Mouse (Mus musculus): ENCODE results near the gene Cdc26. TPM values are rescaled to one million over a fixed set of nuclear protein-coding genes. Genes with fewer than 3 reads are reported as not detected.

Gene Cdc26
- polyA plus RNA-seq, 1 experiment from 2014 or later, result 148 TPM

DNA sequence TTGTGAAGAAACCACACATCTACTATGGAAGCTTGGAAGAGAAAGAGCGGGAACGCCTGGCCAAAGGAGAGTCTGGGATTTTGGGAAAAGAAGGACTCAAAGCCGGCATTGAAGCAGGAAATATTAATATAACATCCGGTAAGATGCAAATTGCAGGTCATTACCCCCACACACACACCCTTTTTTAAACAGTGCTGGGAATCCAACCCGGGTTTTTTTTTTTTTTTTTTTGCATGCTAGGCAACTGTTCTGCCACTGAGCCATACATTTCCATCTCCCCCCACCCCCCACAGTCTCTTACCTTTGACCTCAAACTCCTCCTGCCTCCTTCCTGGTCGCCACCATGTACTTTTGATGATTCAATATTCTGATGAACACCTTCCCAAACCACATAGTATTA, 1.2 kb upstream of the Cdc26 start:
- Histone ChIP-seq H3K9ac (ENCODE audit: low read length) (peak overlapping the region; percentile 98), H3K4me2 (ENCODE audit: low read depth, low read length) (peak overlapping the region; percentile 60), H3K4me1 (replicated peaks; ENCODE audit: control insufficient read depth, insufficient read depth, low read length) (peaks cover 12% of the 10 kb centered on the region), H3K27me3 (ENCODE audit: control insufficient read depth, insufficient read depth, low read depth, low read length) (no peaks in the 10 kb centered on the region), H3K4me3 (ENCODE audit: low read length) (peak overlapping the region; percentile 97), H3K27ac (ENCODE audit: low read length) (peak overlapping the region; percentile 90), H3K9me3 (ENCODE audit: control insufficient read depth, low read length) (no peaks in the 10 kb centered on the region), H3K36me3 (ENCODE audit: control insufficient read depth, insufficient read depth, low read length) (peaks cover 28% of the 10 kb centered on the region)
- no peak for ATAC-seq (ENCODE audit: low read depth)
- 12% methylated on average over 6 of the region's 6 CpGs for WGBS

DNA sequence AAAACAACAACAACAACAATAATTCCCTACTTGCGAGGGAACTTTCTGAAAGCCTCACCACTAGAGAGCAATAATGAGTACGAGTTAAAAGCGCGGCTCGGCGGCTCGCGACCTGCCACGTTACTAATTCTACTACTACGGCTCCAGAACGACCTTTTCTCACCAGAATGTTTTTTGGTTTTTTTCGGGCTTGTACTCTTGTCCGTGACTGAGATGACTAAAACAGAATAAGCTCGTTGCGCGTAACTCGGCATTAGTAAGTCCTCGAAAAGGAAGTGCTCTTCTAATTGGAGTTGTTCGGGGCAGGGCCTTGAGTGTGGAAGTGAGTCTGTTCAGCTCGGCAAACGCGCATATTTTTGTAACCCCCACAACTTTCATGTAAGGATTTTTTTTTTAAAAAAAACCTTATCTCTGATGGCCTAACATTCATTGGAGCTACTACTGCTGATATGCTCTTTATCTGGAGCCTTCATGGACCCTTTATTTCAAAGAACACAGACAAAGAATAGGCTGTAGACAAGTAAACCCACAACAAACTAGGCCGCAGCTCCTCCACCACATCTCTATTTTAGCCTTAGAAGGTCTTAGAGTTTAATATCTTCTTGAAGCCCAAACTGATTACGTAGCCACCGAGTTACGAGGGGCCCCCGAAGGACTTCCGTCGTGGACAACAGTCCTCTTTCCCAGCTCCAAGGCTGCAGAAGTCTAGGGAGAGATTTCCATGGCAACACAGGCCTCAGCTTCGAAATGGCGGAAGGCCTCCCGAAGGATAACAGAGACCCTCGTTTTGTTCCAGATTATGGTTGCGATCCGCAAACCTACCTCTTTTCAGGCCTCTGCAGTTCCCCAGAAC, 486 bp downstream of the Cdc26 start:
- no peaks in the 10 kb centered on the region for H3K27me3 ChIP-seq (ENCODE audit: control insufficient read depth, insufficient read depth, low read depth, low read length)
- under 1% methylated on average over 35 of the region's 35 CpGs for WGBS

DNA sequence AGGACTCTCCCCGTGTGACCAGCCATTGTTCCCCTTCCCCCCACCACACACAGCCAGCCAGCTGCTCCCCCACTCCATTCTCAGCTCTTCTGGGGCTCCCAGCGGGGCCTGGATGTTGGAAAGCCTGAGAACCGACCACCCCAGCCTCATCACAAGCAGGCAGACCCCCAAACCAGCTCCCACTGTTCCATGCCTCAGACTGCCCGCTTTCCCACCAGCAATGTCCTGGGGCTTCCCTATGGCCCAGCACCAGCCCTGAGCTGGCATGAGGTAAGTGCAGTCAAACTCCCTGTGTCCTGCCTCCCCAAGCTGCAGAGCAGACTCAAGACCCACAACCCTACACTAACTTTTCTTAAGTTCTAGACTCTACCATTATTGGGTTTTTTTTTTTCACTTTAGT, 2.3 kb downstream of the Cdc26 start:
- Histone ChIP-seq H3K27ac (ENCODE audit: low read length) (no peak overlapping the region), H3K9me3 (ENCODE audit: control insufficient read depth, low read length) (no peaks in the 10 kb centered on the region), H3K9ac (ENCODE audit: low read length) (no peak overlapping the region), H3K36me3 (ENCODE audit: control insufficient read depth, insufficient read depth, low read length) (peaks cover 17% of the 10 kb centered on the region), H3K4me2 (ENCODE audit: low read depth, low read length) (no peak overlapping the region), H3K27me3 (ENCODE audit: control insufficient read depth, insufficient read depth, low read depth, low read length) (no peaks in the 10 kb centered on the region), H3K4me3 (ENCODE audit: low read length) (no peak overlapping the region), H3K4me1 (replicated peaks; ENCODE audit: control insufficient read depth, insufficient read depth, low read length) (peaks cover 12% of the 10 kb centered on the region)
- ATAC-seq (ENCODE audit: low read depth), result no peak
- 85% methylated on average over 4 of the region's 4 CpGs for WGBS

More for the DNA sequence above, 486 bp downstream of the Cdc26 start:
- Histone ChIP-seq H3K4me1 (replicated peaks; ENCODE audit: control insufficient read depth, insufficient read depth, low read length) (peaks cover 12% of the 10 kb centered on the region), H3K9ac (ENCODE audit: low read length) (peak overlapping the region; percentile 83), H3K36me3 (ENCODE audit: control insufficient read depth, insufficient read depth, low read length) (peaks cover 19% of the 10 kb centered on the region), H3K27ac (ENCODE audit: low read length) (peak overlapping the region; percentile 85), H3K9me3 (ENCODE audit: control insufficient read depth, low read length) (no peaks in the 10 kb centered on the region), H3K4me2 (ENCODE audit: low read depth, low read length) (peak overlapping the region; percentile 60), H3K4me3 (ENCODE audit: low read length) (peak overlapping the region; percentile 97)
- peak; percentile 50 for ATAC-seq (ENCODE audit: low read depth)

DNA sequence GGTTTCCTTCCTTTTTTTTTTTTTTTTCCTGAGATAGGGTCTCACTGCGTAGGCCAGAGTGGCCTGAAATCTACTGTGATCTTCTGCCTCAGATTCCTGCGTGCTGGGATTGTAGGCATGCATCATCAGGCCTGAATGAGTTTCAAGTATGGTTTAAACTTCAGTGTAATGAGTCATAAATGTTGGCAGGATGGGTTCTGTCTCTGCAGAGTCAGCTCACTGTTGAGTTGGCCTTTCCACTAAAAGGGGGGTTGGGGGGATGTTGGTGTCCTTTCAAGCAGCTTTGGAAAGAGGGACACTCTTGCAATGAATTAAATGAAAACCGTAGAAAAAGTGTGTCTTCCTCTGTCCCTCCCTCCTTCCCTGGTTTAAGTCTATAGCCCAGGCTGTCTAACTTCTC, 9.5 kb downstream of the Cdc26 start:
- no peaks in the 10 kb centered on the region for H3K9me3 ChIP-seq (ENCODE audit: control insufficient read depth, low read length)
- no peak overlapping the region for H3K4me2 ChIP-seq (ENCODE audit: low read depth, low read length)
- H3K4me1 ChIP-seq (replicated peaks; ENCODE audit: control insufficient read depth, insufficient read depth, low read length), result no peaks in the 10 kb centered on the region
- 86% methylated on average over 3 of the region's 3 CpGs for WGBS
- H3K27me3 ChIP-seq (ENCODE audit: control insufficient read depth, insufficient read depth, low read depth, low read length), result no peaks in the 10 kb centered on the region
- no peak overlapping the region for H3K9ac ChIP-seq (ENCODE audit: low read length)
- no peak overlapping the region for H3K4me3 ChIP-seq (ENCODE audit: low read length)
- peaks cover 68% of the 10 kb centered on the region for H3K36me3 ChIP-seq (ENCODE audit: control insufficient read depth, insufficient read depth, low read length)
- ATAC-seq (ENCODE audit: low read depth), result no peak
- no peak overlapping the region for H3K27ac ChIP-seq (ENCODE audit: low read length)

DNA sequence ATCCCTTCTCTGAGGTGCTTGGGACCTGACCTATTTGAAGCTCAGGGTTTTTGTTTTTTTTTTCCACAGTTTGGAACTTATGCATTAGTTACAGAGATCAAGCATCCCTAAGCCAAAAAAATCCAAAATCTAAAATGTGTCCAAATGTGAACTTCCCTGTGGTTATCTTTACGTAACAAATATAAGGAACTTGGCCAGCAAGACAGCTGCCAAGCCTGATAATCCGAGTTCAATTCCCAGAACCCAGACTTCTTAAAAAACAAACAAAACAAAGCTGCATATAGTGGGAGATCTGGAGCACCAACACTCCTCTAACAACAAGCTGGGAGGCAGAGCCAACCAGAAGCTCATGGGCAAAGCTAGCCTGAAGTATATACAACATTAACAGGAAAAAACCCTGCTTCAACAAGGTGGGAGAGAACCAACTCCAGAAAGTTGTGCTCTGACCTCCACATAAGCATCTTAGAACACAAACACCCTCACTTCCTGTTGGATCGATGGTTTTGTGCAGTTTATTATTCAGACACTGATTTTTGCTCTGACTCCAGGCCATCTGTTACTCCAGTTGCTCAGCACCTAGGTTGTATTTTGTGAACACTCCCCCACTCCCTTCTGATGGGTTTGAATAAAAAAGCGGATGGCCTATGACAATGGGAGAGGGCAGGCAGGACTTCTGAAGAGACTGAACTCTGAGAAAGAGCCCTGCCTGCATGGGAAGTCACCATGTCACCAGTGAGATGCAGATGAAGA, 10.7 kb downstream of the Cdc26 start:
- Histone ChIP-seq H3K36me3 (ENCODE audit: control insufficient read depth, insufficient read depth, low read length) (peaks cover 71% of the 10 kb centered on the region), H3K4me2 (ENCODE audit: low read depth, low read length) (no peak overlapping the region), H3K27me3 (ENCODE audit: control insufficient read depth, insufficient read depth, low read depth, low read length) (no peaks in the 10 kb centered on the region), H3K27ac (ENCODE audit: low read length) (no peak overlapping the region), H3K4me3 (ENCODE audit: low read length) (no peak overlapping the region), H3K9me3 (ENCODE audit: control insufficient read depth, low read length) (no peaks in the 10 kb centered on the region), H3K9ac (ENCODE audit: low read length) (no peak overlapping the region), H3K4me1 (replicated peaks; ENCODE audit: control insufficient read depth, insufficient read depth, low read length) (no peaks in the 10 kb centered on the region)
- ATAC-seq (ENCODE audit: low read depth), result no peak
- 79% methylated on average over 4 of the region's 4 CpGs for WGBS

DNA sequence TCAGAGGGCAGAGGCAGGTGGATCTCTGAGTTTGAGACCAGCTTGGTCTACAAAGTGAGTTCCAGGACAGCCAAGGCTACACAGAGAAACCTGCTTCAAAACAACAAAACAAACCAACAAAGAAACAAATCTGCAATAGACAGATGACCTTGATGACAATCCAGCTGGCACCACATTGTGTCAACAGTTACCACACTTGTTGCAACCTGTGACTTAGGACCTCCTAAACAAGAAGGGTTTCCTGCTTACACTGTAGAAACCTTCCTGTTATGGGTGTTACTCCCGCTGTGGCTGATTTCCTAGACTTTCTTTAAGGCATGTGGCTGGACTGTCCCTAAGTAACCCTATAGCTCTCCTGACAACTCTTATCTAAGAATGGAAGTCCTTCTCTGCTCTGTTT, 12.6 kb downstream of the Cdc26 start:
- WGBS, result 85% methylated on average over 1 of the region's 1 CpGs

DNA sequence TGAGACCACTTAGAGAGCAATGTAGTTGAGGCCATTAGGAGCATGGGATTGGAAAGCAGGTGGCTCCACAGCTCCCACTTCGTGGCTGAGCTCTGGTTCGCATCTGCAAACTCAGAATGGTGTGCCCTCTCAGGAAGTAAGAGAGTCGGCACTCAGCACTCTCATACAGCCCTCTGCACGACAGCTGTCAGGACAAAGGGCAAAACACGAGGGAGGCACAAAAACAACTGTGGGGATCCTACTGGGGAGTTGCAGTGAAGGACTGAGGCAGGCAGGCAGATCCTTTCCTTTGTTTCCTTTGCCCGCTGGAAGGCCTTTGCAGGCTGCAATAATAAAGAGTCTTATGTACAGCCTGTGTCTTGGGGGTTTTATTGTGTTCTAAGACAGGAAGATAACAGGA, 15.0 kb downstream of the Cdc26 start:
- H3K36me3 ChIP-seq (ENCODE audit: control insufficient read depth, insufficient read depth, low read length), result peaks cover 51% of the 10 kb centered on the region

More for the DNA sequence above, 12.6 kb downstream of the Cdc26 start:
- no peak for ATAC-seq (ENCODE audit: low read depth)
- Histone ChIP-seq H3K27ac (ENCODE audit: low read length) (no peak overlapping the region), H3K4me2 (ENCODE audit: low read depth, low read length) (no peak overlapping the region), H3K9ac (ENCODE audit: low read length) (no peak overlapping the region), H3K27me3 (ENCODE audit: control insufficient read depth, insufficient read depth, low read depth, low read length) (no peaks in the 10 kb centered on the region), H3K4me1 (replicated peaks; ENCODE audit: control insufficient read depth, insufficient read depth, low read length) (no peaks in the 10 kb centered on the region), H3K9me3 (ENCODE audit: control insufficient read depth, low read length) (no peaks in the 10 kb centered on the region), H3K36me3 (ENCODE audit: control insufficient read depth, insufficient read depth, low read length) (peaks cover 59% of the 10 kb centered on the region), H3K4me3 (ENCODE audit: low read length) (no peak overlapping the region)

DNA sequence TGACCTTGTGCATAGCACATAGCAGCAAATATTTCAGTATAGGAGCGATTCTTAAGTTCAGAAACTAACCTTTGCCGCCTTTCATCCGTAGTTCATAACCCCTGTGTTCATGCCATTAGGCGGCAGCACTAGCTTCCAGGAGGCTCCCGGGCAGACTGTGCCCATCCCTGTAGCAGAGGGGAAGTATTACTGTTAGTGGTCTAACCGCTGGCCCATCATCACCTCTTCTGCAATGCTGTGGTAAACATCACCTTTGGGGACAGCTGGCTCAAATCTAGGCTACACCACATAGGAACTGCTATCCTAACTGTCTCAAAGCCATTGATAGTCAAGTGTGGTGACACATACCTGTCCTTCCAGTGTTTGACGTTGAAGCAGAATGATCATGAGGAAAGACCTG, 16.6 kb downstream of the Cdc26 start:
- no peak overlapping the region for H3K9ac ChIP-seq (ENCODE audit: low read length)
- H3K4me3 ChIP-seq (ENCODE audit: low read length), result no peak overlapping the region
- no peaks in the 10 kb centered on the region for H3K27me3 ChIP-seq (ENCODE audit: control insufficient read depth, insufficient read depth, low read depth, low read length)
- H3K4me2 ChIP-seq (ENCODE audit: low read depth, low read length), result no peak overlapping the region
- no peak for ATAC-seq (ENCODE audit: low read depth)
- H3K27ac ChIP-seq (ENCODE audit: low read length), result no peak overlapping the region
- no peaks in the 10 kb centered on the region for H3K9me3 ChIP-seq (ENCODE audit: control insufficient read depth, low read length)
- H3K4me1 ChIP-seq (replicated peaks; ENCODE audit: control insufficient read depth, insufficient read depth, low read length), result no peaks in the 10 kb centered on the region
- peaks cover 38% of the 10 kb centered on the region for H3K36me3 ChIP-seq (ENCODE audit: control insufficient read depth, insufficient read depth, low read length)
- 81% methylated on average over 7 of the region's 7 CpGs for WGBS

More for the DNA sequence above, 15.0 kb downstream of the Cdc26 start:
- ATAC-seq (ENCODE audit: low read depth), result no peak
- Histone ChIP-seq H3K27ac (ENCODE audit: low read length) (no peak overlapping the region), H3K4me2 (ENCODE audit: low read depth, low read length) (no peak overlapping the region), H3K4me1 (replicated peaks; ENCODE audit: control insufficient read depth, insufficient read depth, low read length) (no peaks in the 10 kb centered on the region), H3K4me3 (ENCODE audit: low read length) (no peak overlapping the region), H3K27me3 (ENCODE audit: control insufficient read depth, insufficient read depth, low read depth, low read length) (no peaks in the 10 kb centered on the region), H3K9ac (ENCODE audit: low read length) (no peak overlapping the region), H3K9me3 (ENCODE audit: control insufficient read depth, low read length) (no peaks in the 10 kb centered on the region)
- 77% methylated on average over 6 of the region's 6 CpGs for whole genome bisulfite sequencing
